17 mouse cellular contexts compared by ENCODE assay signal in genomic region chr9:91370191-91370708, GRCm38 (mm10). TPM values are rescaled to one million over a fixed set of nuclear protein-coding genes. Genes with fewer than 3 reads are reported as not detected.
DNase-seq lines count a peak whose midpoint lies in the region; ATAC-seq lines count a peak whose summit lies in the region.
"Had no signal": no experiment of that assay in that cellular context is flagged by ENCODE, and none has a peak within 500 bp of the region (broad histone marks: within the 10 kb centered on the region; RNA-seq: fewer than 3 reads in every experiment).

No protein-coding gene starts in this region.

- H3K27me3 ChIP-seq in forebrain, embryonic 15.5 days, result peaks cover 70% of the 10 kb centered on the region
- peaks cover 85% of the 10 kb centered on the region for H3K27me3 ChIP-seq in midbrain, embryonic 12.5 days

- no peaks in the 10 kb centered on the region for H3K36me3 ChIP-seq in forebrain, embryonic 15.5 days
- H3K36me3 ChIP-seq in midbrain, embryonic 12.5 days, result no peaks in the 10 kb centered on the region
- H3K36me3 ChIP-seq: embryonic facial prominence, embryonic 12.5 days; G1E; limb, embryonic 12.5 days had no signal

- H3K27ac ChIP-seq in forebrain, embryonic 15.5 days (replicated peaks), result peak overlapping the region; percentile 90
- peak overlapping the region; percentile 94 for H3K27ac ChIP-seq in midbrain, embryonic 12.5 days (replicated peaks)
- H3K27ac ChIP-seq: embryonic facial prominence, embryonic 12.5 days; gastrocnemius, adult 2 months; limb, embryonic 12.5 days had no signal

- no peak for ATAC-seq in forebrain, embryonic 15.5 days (replicated peaks)
- ATAC-seq in midbrain, embryonic 12.5 days (ENCODE audit: low FRiP score, low read depth), result no peak

- intact Hi-C loops in left cerebral cortex, postnatal 4 days (cut with DNase I), result loop anchor here (5.0 to 10.0 kb wide), 2 partner anchors 585 to 673 kb away; no protein-coding TSS in a partner anchor
- intact Hi-C loops in left cerebral cortex, postnatal 36 days (cut with DNase I), result no loop called here

- peak overlapping the region; percentile 18; the same call in 1 of the 2 replicates for H3K9ac ChIP-seq in forebrain, embryonic 15.5 days (replicated peaks)
- H3K9ac ChIP-seq in midbrain, embryonic 12.5 days (replicated peaks), result peak overlapping the region; percentile 57
- H3K9ac ChIP-seq: embryonic facial prominence, embryonic 12.5 days; limb, embryonic 12.5 days; lung, embryonic 14.5 days had no signal

- DNase-seq in left cerebral cortex, postnatal 4 days, result peak; percentile 46
- no peak for DNase-seq in left cerebral cortex, postnatal 36 days (ENCODE audit: low spot score in 2 of 2)
- DNase-seq in spleen, adult 12 weeks (ENCODE audit: low spot score), result no peak
- no peak for DNase-seq in natural killer cell, adult 2 months (ENCODE audit: low spot score in 2 of 2)
- DNase-seq in adrenal gland, postnatal 25 days, result no peak
- no peak for DNase-seq in heart, adult 8-10 months (ENCODE audit: low spot score)
- DNase-seq: gastrocnemius, adult 2 months; kidney, adult 18-20 months; lung, embryonic 14.5 days; right cerebral cortex, adult 18-20 months had no signal

- H3K4me3 ChIP-seq in forebrain, embryonic 15.5 days, result peak overlapping the region; percentile 28
- peak overlapping the region; percentile 79 for H3K4me3 ChIP-seq in midbrain, embryonic 12.5 days
- H3K4me3 ChIP-seq: embryonic facial prominence, embryonic 12.5 days; gastrocnemius, adult 2 months; limb, embryonic 12.5 days had no signal

- no peaks in the 10 kb centered on the region for H3K9me3 ChIP-seq in forebrain, embryonic 15.5 days
- no peaks in the 10 kb centered on the region for H3K9me3 ChIP-seq in midbrain, embryonic 12.5 days
- H3K9me3 ChIP-seq: embryonic facial prominence, embryonic 12.5 days; limb, embryonic 12.5 days had no signal

- WGBS in forebrain, embryonic 15.5 days, result 21% methylated on average over 6 of the region's 6 CpGs
- 18% methylated on average over 6 of the region's 6 CpGs for WGBS in midbrain, embryonic 12.5 days

- H3K4me2 ChIP-seq in forebrain, embryonic 15.5 days (replicated peaks), result peak overlapping the region; percentile 18; the same call in 1 of the 2 replicates
- H3K4me2 ChIP-seq in midbrain, embryonic 12.5 days (replicated peaks), result peak overlapping the region; percentile 51
- H3K4me2 ChIP-seq: embryonic facial prominence, embryonic 12.5 days; limb, embryonic 12.5 days; lung, embryonic 14.5 days had no signal

- peaks cover 4% of the 10 kb centered on the region for H3K4me1 ChIP-seq in forebrain, embryonic 15.5 days
- H3K4me1 ChIP-seq in midbrain, embryonic 12.5 days, result peaks cover 5% of the 10 kb centered on the region; the same call in 1 of the 2 replicates
- H3K4me1 ChIP-seq: embryonic facial prominence, embryonic 12.5 days; limb, embryonic 12.5 days had no signal

RNA-seq across cellular contexts. Expression of gene Zic1, which starts 4.6 kb away (rescaled TPM):
- total RNA-seq in left cerebral cortex, postnatal 4 days (2021), result 10 to 100 TPM; 21.4 to 28.8 TPM
- 10 to 100 TPM in 1 of 2 experiments, 1 to 10 TPM in 1; 7.2 to 15.3 TPM for total RNA-seq in left cerebral cortex, postnatal 36 days (2021)
- 9.6 and 9.8 TPM in 2 replicates for polyA plus RNA-seq in forebrain, embryonic 15.5 days (2015; fragmentation: Nextera tagmentation; extraction: Ambion mirVana)
- 11.9 and 17.2 TPM in 2 replicates for polyA plus RNA-seq in midbrain, embryonic 12.5 days (2016; fragmentation: Nextera tagmentation; extraction: Ambion mirVana)
- not detected in 2 replicates for total RNA-seq in adrenal gland, postnatal 25 days (2021)
- under 1 TPM in 1 of 4 experiments, not detected in 3; 0.06 TPM for total RNA-seq in heart, adult 8-10 months (2022)
- polyA plus RNA-seq: G1E; lung, embryonic 14.5 days; stomach, embryonic 14.5 days had no signal

RNA-seq across cellular contexts. Expression of gene Zic4, which starts 8.0 kb away (rescaled TPM):
- total RNA-seq in left cerebral cortex, postnatal 4 days (2021), result 1 to 10 TPM; 9.4 to 10.0 TPM
- total RNA-seq in left cerebral cortex, postnatal 36 days (2021), result 1 to 10 TPM; 2.8 to 4.7 TPM
- polyA plus RNA-seq in forebrain, embryonic 15.5 days (2015; fragmentation: Nextera tagmentation; extraction: Ambion mirVana), result 46.2 and 55.0 TPM in 2 replicates
- polyA plus RNA-seq in midbrain, embryonic 12.5 days (2016; fragmentation: Nextera tagmentation; extraction: Ambion mirVana), result 44.6 and 76.9 TPM in 2 replicates
- total RNA-seq in adrenal gland, postnatal 25 days (2021), result not detected in 2 replicates
- total RNA-seq in heart, adult 8-10 months (2022), result not detected
- total RNA-seq: gastrocnemius, adult 2 months had no signal
- polyA plus RNA-seq: G1E; heart, embryonic 16.5 days; lung, embryonic 14.5 days; stomach, embryonic 14.5 days had no signal
